Mouse (Mus musculus) heart, postnatal 0 days (tissue): ENCODE data around the gene Mrps18a. TPM values are rescaled to one million over a fixed set of nuclear protein-coding genes. Genes with fewer than 3 reads are reported as not detected.

ENCODE experiments used
- ATAC-seq: fragments of 200-750 bp; cut with Nextera tagmentation; 2 replicates; pipeline ENCODE4 v1.8.0; 2017; ENCODE audit warnings: low read depth, moderate number of reproducible peaks, moderate library complexity; ENCODE audit not compliant: insufficient read depth
- DNase-seq: peaks from one replicate; pipeline ENCODE4 v3.0.0-alpha.2; 2016; ENCODE audit warnings: low spot score
- H3K27ac ChIP-seq: fragments of 300-500 bp; sonication (generic); 2 replicates; pipeline ENCODE4 v1.5.1; 2014; ENCODE audit warnings: low read depth, mild to moderate bottlenecking
- H3K27me3 ChIP-seq: fragments of 300-500 bp; sonication (generic); 2 replicates; pipeline ENCODE4 v1.6.1; 2014; ENCODE audit warnings: low read length, mixed read lengths; ENCODE audit not compliant: control insufficient read depth, insufficient read depth
- H3K36me3 ChIP-seq: fragments of 300-500 bp; sonication (generic); replicated peaks from 2 replicates; pipeline ENCODE4 v1.6.1; 2014; ENCODE audit warnings: low read length, mixed read lengths; ENCODE audit not compliant: control insufficient read depth, insufficient read depth
- H3K4me1 ChIP-seq: fragments of 300-500 bp; sonication (generic); 2 replicates; pipeline ENCODE4 v1.6.1; 2014; ENCODE audit warnings: antibody characterized with exemption; ENCODE audit not compliant: control insufficient read depth, insufficient read depth
- H3K4me2 ChIP-seq: fragments of 300-500 bp; sonication (generic); 2 replicates; pipeline ENCODE4 v1.6.1; 2014; ENCODE audit warnings: low read depth, mild to moderate bottlenecking, low read length, moderate library complexity
- H3K4me3 ChIP-seq: fragments of 300-500 bp; sonication (generic); 2 replicates; pipeline ENCODE4 v1.5.1; 2014; ENCODE audit warnings: low read depth, low read length
- H3K9ac ChIP-seq: fragments of 300-500 bp; sonication (generic); replicated peaks from 2 replicates; pipeline ENCODE4 v1.6.1; 2014; ENCODE audit warnings: low read depth, low read length, mixed read lengths
- H3K9me3 ChIP-seq: fragments of 300-500 bp; sonication (generic); replicated peaks from 2 replicates; pipeline ENCODE4 v1.6.1; 2016; ENCODE audit warnings: low read length; ENCODE audit not compliant: control insufficient read depth
- CTCF ChIP-seq: IDR thresholded peaks from 2 replicates; pipeline ENCODE4 v1.5.1; 2016; ENCODE audit warnings: antibody characterized with exemption, control low read depth, low read depth
- EP300 ChIP-seq: IDR thresholded peaks from 2 replicates; pipeline ENCODE4 v1.6.1; 2016; ENCODE audit warnings: antibody characterized with exemption, low read depth
- WGBS: fragments of 180-500 bp; shearing (Covaris S2); extraction: QIAGEN DNeasy Blood & Tissue Kit; methylation state at CpG from one replicate; pipeline ENCODE4 v1.1.7; 2014; 5-methylcytosine and 5-hydroxymethylcytosine counted together
- polyA plus RNA-seq: library from polyadenylated mRNA; unstranded; fragments of >200 nt; fragmentation: Nextera tagmentation; extraction: Ambion mirVana; gene quantifications from 2 replicates; pipeline ENCODE4 v1.2.1, GENCODE M21; 2015
- total RNA-seq: library from RNA; depleted of rRNA; stranded (reverse); fragments of >200 nt; gene quantifications from 2 replicates; pipeline ENCODE4 v1.2.3, GENCODE M21; 2014; ENCODE audit warnings: low replicate concordance

Gene Mrps18a
- total and polyA plus RNA-seq, 2 experiments from 2014 or later: 76.6 to 174 TPM

- Histone ChIP-seq H3K36me3 (no peaks in the 10 kb centered on the region), H3K9ac (0 out of 2 replicates have a peak overlapping the region, but pooled peaks have one; percentile 8), H3K9me3 (no peaks in the 10 kb centered on the region), H3K4me2 (peak overlapping the region; percentile 48), H3K4me3 (peak overlapping the region; percentile 17), H3K4me1 (peaks cover 15% of the 10 kb centered on the region; the same call in 1 of the 2 replicates), H3K27me3 (no peaks in the 10 kb centered on the region), H3K27ac (no peak overlapping the region)
- ATAC-seq: peak; percentile 73
- DNase-seq: peak; percentile 47
- no peak for TF ChIP-seq CTCF
- no peak for TF ChIP-seq EP300
- 34% methylated on average over 23 of the region's 23 CpGs for WGBS
These were observed 37.0 kb upstream of the Mrps18a start for GRCm38 (mm10) chr17:46073730-46074301.

GRCm38 (mm10) chr17:46074398-46075115 is 36.2 kb upstream of the Mrps18a start:
- no peaks in the 10 kb centered on the region for H3K27me3 ChIP-seq
- no peaks in the 10 kb centered on the region for H3K36me3 ChIP-seq
- peak overlapping the region; percentile 48 for H3K4me2 ChIP-seq
- 52% methylated on average over 7 of the region's 7 CpGs for WGBS
- TF ChIP-seq CTCF: no peak
- no peak for TF ChIP-seq EP300
- H3K9me3 ChIP-seq: no peaks in the 10 kb centered on the region
- peak overlapping the region; percentile 17; the same call in 1 of the 2 replicates for H3K4me3 ChIP-seq
- H3K4me1 ChIP-seq: peaks cover 15% of the 10 kb centered on the region; the same call in 1 of the 2 replicates
- H3K9ac ChIP-seq: 0 out of 2 replicates have a peak overlapping the region, but pooled peaks have one; percentile 8
- no peak for DNase-seq
- ATAC-seq: no peak
- no peak overlapping the region for H3K27ac ChIP-seq

DNA sequence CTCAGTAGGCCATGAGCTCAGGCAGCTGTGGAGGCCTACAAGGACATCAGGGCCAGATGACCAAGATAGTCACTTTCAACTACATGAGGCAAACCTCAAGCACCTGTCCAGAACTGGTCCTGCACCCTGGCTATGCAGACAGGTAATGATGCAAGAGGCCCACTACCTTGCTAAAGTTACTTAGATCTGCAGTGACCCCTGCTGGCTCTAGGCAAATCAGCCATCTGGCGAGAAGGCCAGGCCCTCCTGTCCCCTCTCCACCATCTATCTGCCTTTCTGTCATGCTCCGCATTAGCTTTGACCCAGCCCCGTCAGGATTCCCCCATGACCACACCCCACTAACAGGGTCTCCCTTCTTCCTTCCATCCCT is 35.7 kb upstream of the Mrps18a start:
- ATAC-seq (0 out of 2 replicates have a peak, but pooled peaks have one; percentile 22), DNase-seq (no peak)
- TF ChIP-seq CTCF (peak; percentile 52), EP300 (no peak)
- Histone ChIP-seq H3K36me3 (no peaks in the 10 kb centered on the region), H3K27me3 (no peaks in the 10 kb centered on the region), H3K4me1 (peaks cover 15% of the 10 kb centered on the region; the same call in 1 of the 2 replicates), H3K4me3 (no peak overlapping the region), H3K27ac (no peak overlapping the region), H3K9ac (no peak overlapping the region), H3K4me2 (no peak overlapping the region), H3K9me3 (no peaks in the 10 kb centered on the region)
- WGBS: 64% methylated on average over 3 of the region's 3 CpGs

DNA sequence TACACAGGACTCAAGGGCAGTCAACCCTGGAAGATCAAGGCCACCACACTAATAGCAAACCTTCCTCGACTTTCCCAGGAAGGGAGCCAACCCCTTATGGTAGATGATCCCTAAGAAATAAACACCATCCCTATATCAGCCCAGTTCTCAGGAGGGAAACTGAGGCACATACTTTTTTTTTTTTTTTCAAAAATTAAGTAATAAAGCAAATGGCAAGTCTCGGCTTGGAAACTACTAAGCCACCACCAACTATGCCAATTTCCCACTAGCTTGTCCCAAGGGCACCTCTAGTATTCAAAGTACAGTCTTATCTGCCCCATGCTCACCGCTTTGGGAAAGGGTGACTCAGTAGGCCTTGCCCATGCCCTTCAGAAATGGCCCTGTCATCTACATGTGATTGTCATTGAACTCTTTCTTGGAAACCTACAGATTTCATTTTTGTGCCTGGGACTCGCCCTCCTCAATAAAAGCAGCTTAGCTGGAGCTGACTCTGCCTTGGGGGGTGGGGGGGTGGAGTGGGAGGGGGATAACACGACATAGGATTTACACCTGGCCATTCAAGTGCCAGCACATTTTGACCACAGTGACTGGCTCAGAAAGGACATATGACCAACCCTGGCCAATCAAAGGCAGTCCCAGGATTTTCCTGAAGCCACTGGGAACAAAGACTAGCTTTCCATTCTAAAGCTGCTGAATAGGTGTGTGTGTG is 35.1 kb upstream of the Mrps18a start:
- Histone ChIP-seq H3K27ac (no peak overlapping the region), H3K9me3 (no peaks in the 10 kb centered on the region), H3K27me3 (no peaks in the 10 kb centered on the region), H3K4me3 (no peak overlapping the region), H3K36me3 (no peaks in the 10 kb centered on the region), H3K4me2 (no peak overlapping the region), H3K9ac (no peak overlapping the region), H3K4me1 (peaks cover 15% of the 10 kb centered on the region; the same call in 1 of the 2 replicates)
- ATAC-seq: no peak
- DNase-seq: no peak
- TF ChIP-seq EP300 (no peak), CTCF (no peak)
- WGBS: 64% methylated on average over 5 of the region's 5 CpGs

GRCm38 (mm10) chr17:46076260-46076551 is 34.6 kb upstream of the Mrps18a start:
- H3K9ac ChIP-seq: no peak overlapping the region
- H3K4me3 ChIP-seq: no peak overlapping the region
- no peaks in the 10 kb centered on the region for H3K27me3 ChIP-seq
- peaks cover 15% of the 10 kb centered on the region; the same call in 1 of the 2 replicates for H3K4me1 ChIP-seq
- no peak for TF ChIP-seq EP300
- no peak for TF ChIP-seq CTCF
- 37% methylated on average over 1 of the region's 1 CpGs for WGBS
- no peak overlapping the region for H3K27ac ChIP-seq
- H3K4me2 ChIP-seq: no peak overlapping the region
- no peak for ATAC-seq
- H3K36me3 ChIP-seq: no peaks in the 10 kb centered on the region
- H3K9me3 ChIP-seq: no peaks in the 10 kb centered on the region
- DNase-seq: no peak
